Mouse (Mus musculus) intestine, postnatal 0 days (tissue): ENCODE measurements around the gene Cdh26. TPM values are rescaled to one million over a fixed set of nuclear protein-coding genes. Genes with fewer than 3 reads are reported as not detected.
A peak's percentile ranks its signal among the peaks of the same experiment; 100 is the strongest.

Experiments
- ATAC-seq: fragments of 200-750 bp; cut with Nextera tagmentation; 2 replicates; pipeline ENCODE4 v1.8.0; 2017; ENCODE audit warnings: mild to moderate bottlenecking, moderate TSS enrichment, moderate library complexity
- H3K27ac ChIP-seq: fragments of 300-500 bp; sonication (generic); 2 replicates; pipeline ENCODE4 v1.5.1; 2014; ENCODE audit warnings: mild to moderate bottlenecking, low read depth, low read length, moderate library complexity
- H3K27me3 ChIP-seq: fragments of 300-500 bp; sonication (generic); replicated peaks from 2 replicates; pipeline ENCODE4 v1.6.1; 2014; ENCODE audit warnings: low read length, mixed read lengths; ENCODE audit not compliant: control insufficient read depth, insufficient read depth
- H3K36me3 ChIP-seq: fragments of 300-500 bp; sonication (generic); 2 replicates; pipeline ENCODE4 v1.6.1; 2014; ENCODE audit warnings: mild to moderate bottlenecking, moderate library complexity; ENCODE audit not compliant: control insufficient read depth, insufficient read depth
- H3K4me1 ChIP-seq: fragments of 300-500 bp; sonication (generic); replicated peaks from 2 replicates; pipeline ENCODE4 v1.6.1; 2014; ENCODE audit warnings: antibody characterized with exemption, low read length, mixed read lengths; ENCODE audit not compliant: control insufficient read depth, insufficient read depth
- H3K4me2 ChIP-seq: fragments of 300-500 bp; sonication (generic); replicated peaks from 2 replicates; pipeline ENCODE4 v1.6.1; 2014; ENCODE audit warnings: low read depth, mild to moderate bottlenecking, moderate library complexity
- H3K4me3 ChIP-seq: fragments of 300-500 bp; sonication (generic); 2 replicates; pipeline ENCODE4 v1.5.1; 2014; ENCODE audit warnings: low read depth, low read length
- H3K9ac ChIP-seq: fragments of 300-500 bp; sonication (generic); 2 replicates; pipeline ENCODE4 v1.6.1; 2014; ENCODE audit warnings: mild to moderate bottlenecking, low read depth, low read length
- H3K9me3 ChIP-seq: fragments of 300-500 bp; sonication (generic); 2 replicates; pipeline ENCODE4 v1.6.1; 2016; ENCODE audit warnings: mixed run types; ENCODE audit not compliant: control insufficient read depth
- CTCF ChIP-seq: sonication (generic); IDR thresholded peaks from 2 replicates; pipeline ENCODE4 v1.5.1; 2016; ENCODE audit warnings: low read depth, mild to moderate bottlenecking, control low read depth, antibody characterized with exemption, moderate library complexity
- WGBS: fragments of 180-500 bp; shearing (Covaris S2); extraction: QIAGEN DNeasy Blood & Tissue Kit; methylation state at CpG from one replicate; pipeline ENCODE4 v1.1.7; 2014; 5-methylcytosine and 5-hydroxymethylcytosine counted together
- polyA plus RNA-seq: library from polyadenylated mRNA; unstranded; fragments of >200 nt; fragmentation: Nextera tagmentation; extraction: Ambion mirVana; gene quantifications from 2 replicates; pipeline ENCODE4 v1.2.1, GENCODE M21; 2015

Gene Cdh26
- polyA plus RNA-seq = 0.43 and 0.68 TPM in 2 replicates

GRCm38 (mm10) chr2:178430231-178430630, at the start of gene Cdh26:
Gene Cdh26 (plus strand): TSS chr2:178430531.
- TF ChIP-seq CTCF = no peak
- Histone ChIP-seq H3K4me3 (no peak within 1 kb of the TSS), H3K36me3 (no peaks in the 10 kb centered on the region), H3K9me3 (no peaks in the 10 kb centered on the region), H3K27ac (no peak within 1 kb of the TSS), H3K4me2 (peak within 1 kb of the TSS; percentile 38), H3K27me3 (no peaks in the 10 kb centered on the region), H3K9ac (no peak within 1 kb of the TSS), H3K4me1 (peaks cover 8% of the 10 kb centered on the region; the same call in 1 of the 2 replicates)
- WGBS = 94% methylated on average over 4 of the region's 4 CpGs
- ATAC-seq = no peak

GRCm38 (mm10) chr2:178407053-178407815, 23.1 kb upstream of the Cdh26 start, which contains the start of gene Sycp2:
Gene Sycp2 (minus strand): TSS chr2:178407685.
- ATAC-seq = 0 out of 2 replicates have a peak, but pooled peaks have one; percentile 33
- Histone ChIP-seq H3K27ac (no peak within 1 kb of the TSS), H3K9ac (no peak within 1 kb of the TSS), H3K9me3 (no peaks in the 10 kb centered on the region), H3K36me3 (no peaks in the 10 kb centered on the region), H3K4me3 (no peak within 1 kb of the TSS), H3K4me1 (no peaks in the 10 kb centered on the region), H3K27me3 (no peaks in the 10 kb centered on the region), H3K4me2 (no peak within 1 kb of the TSS)
- TF ChIP-seq CTCF = peak; percentile 56
- WGBS = 84% methylated on average over 52 of the region's 52 CpGs

- Histone ChIP-seq H3K9me3 (no peaks in the 10 kb centered on the region), H3K27me3 (peaks cover 4% of the 10 kb centered on the region; the same call in 1 of the 2 replicates), H3K27ac (no peak overlapping the region), H3K4me2 (no peak overlapping the region), H3K4me1 (no peaks in the 10 kb centered on the region), H3K9ac (no peak overlapping the region), H3K36me3 (no peaks in the 10 kb centered on the region), H3K4me3 (no peak overlapping the region)
- no peak for TF ChIP-seq CTCF
- 28% methylated on average over 1 of the region's 1 CpGs for WGBS
- no peak for ATAC-seq
Measured at GRCm38 (mm10) chr2:178409024-178409423, 21.3 kb upstream of the Cdh26 start.

- no peak overlapping the region for H3K4me3 ChIP-seq
- H3K27me3 ChIP-seq = peaks cover 4% of the 10 kb centered on the region; the same call in 1 of the 2 replicates
- no peak overlapping the region for H3K9ac ChIP-seq
- no peak for ATAC-seq
- H3K27ac ChIP-seq = no peak overlapping the region
- 0 out of 2 replicates have a peak, but pooled peaks cover 2% of the 10 kb centered on the region for H3K4me1 ChIP-seq
- H3K4me2 ChIP-seq = no peak overlapping the region
- H3K36me3 ChIP-seq = no peaks in the 10 kb centered on the region
- no peaks in the 10 kb centered on the region for H3K9me3 ChIP-seq
- 75% methylated on average over 6 of the region's 6 CpGs for WGBS
- TF ChIP-seq CTCF = no peak
Measured at GRCm38 (mm10) chr2:178410286-178410685, 20.0 kb upstream of the Cdh26 start.

- no peak overlapping the region for H3K27ac ChIP-seq
- peaks cover 4% of the 10 kb centered on the region; the same call in 1 of the 2 replicates for H3K27me3 ChIP-seq
- H3K9me3 ChIP-seq = no peaks in the 10 kb centered on the region
- H3K4me3 ChIP-seq = no peak overlapping the region
- ATAC-seq = no peak
- H3K9ac ChIP-seq = no peak overlapping the region
- no peak for TF ChIP-seq CTCF
- no peaks in the 10 kb centered on the region for H3K36me3 ChIP-seq
- H3K4me2 ChIP-seq = no peak overlapping the region; the same call in 1 of the 2 replicates
- H3K4me1 ChIP-seq = 0 out of 2 replicates have a peak, but pooled peaks cover 2% of the 10 kb centered on the region
- 62% methylated on average over 6 of the region's 6 CpGs for WGBS
Measured at GRCm38 (mm10) chr2:178412598-178412997, 17.7 kb upstream of the Cdh26 start.

- Histone ChIP-seq H3K27ac (no peak overlapping the region), H3K36me3 (no peaks in the 10 kb centered on the region), H3K9me3 (no peaks in the 10 kb centered on the region), H3K4me1 (0 out of 2 replicates have a peak, but pooled peaks cover 2% of the 10 kb centered on the region), H3K4me3 (peak overlapping the region; percentile 64; the same call in 1 of the 2 replicates), H3K4me2 (peak overlapping the region; percentile 91), H3K9ac (no peak overlapping the region), H3K27me3 (peaks cover 4% of the 10 kb centered on the region; the same call in 1 of the 2 replicates)
- 68% methylated on average over 13 of the region's 13 CpGs for WGBS
- TF ChIP-seq CTCF = no peak
- ATAC-seq = no peak
Measured at GRCm38 (mm10) chr2:178413081-178413480, 17.2 kb upstream of the Cdh26 start.
